Mouse (Mus musculus): Measurements from ENCODE around the gene Scoc. TPM values are rescaled to one million over a fixed set of nuclear protein-coding genes. Genes with fewer than 3 reads are reported as not detected.

Gene Scoc
- polyA plus RNA-seq, 1 experiment from 2014 or later: 84.8 TPM

DNA sequence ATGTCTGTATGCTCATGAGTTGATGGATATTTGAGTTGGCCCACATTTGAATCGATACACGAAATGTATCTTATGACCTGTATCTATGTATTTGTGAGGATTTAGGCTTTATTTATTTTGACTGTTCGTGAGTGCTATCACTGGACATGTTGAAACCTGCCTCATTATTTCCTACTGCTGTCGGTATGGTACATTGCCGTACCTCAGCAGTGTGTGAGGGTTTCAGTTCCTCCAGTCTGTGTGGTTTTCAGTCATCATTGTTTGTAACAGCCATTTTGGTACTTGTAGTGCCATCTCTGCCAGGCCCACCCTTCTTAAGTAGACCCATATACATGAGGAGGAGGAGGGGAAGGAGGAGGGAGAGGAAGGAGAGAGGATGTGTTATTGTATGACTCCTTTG, 63.9 kb downstream of the Scoc start:
- H3K4me2 ChIP-seq: no peak overlapping the region
- H3K9me3 ChIP-seq (replicated peaks): no peaks in the 10 kb centered on the region
- 70% methylated on average over 5 of the region's 5 CpGs for WGBS (ENCODE audit: insufficient replicate concordance)
- peaks cover 31% of the 10 kb centered on the region for H3K27me3 ChIP-seq (replicated peaks)
- H3K4me1 ChIP-seq: peaks cover 12% of the 10 kb centered on the region
- no peaks in the 10 kb centered on the region for H3K36me3 ChIP-seq
- ATAC-seq: no peak
- H3K9ac ChIP-seq: no peak overlapping the region
- no peak overlapping the region for H3K27ac ChIP-seq
- no peak overlapping the region for H3K4me3 ChIP-seq

DNA sequence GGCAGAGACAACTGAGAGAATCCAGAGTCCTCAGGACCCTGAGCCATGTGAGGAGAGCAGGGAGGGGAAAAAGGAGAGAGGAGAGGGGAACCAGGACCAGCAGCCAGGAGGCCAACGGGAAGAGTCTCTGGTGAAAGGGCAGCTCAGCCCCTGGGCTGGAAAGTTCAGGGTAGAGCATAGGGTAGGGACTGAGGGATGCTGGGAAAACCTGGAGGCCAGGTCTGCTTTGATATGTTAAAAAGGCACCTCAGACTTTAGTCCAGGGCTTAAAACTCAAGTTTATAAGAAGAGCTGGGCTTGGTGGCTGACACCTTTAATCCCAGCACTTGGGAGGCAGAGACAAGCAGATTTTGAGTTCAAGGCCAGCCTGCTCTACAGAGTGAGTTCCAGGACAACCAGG, 65.7 kb downstream of the Scoc start:
- Histone ChIP-seq H3K27me3 (replicated peaks) (peaks cover 48% of the 10 kb centered on the region), H3K9ac (no peak overlapping the region), H3K27ac (no peak overlapping the region), H3K36me3 (no peaks in the 10 kb centered on the region), H3K9me3 (replicated peaks) (no peaks in the 10 kb centered on the region), H3K4me3 (no peak overlapping the region), H3K4me2 (no peak overlapping the region), H3K4me1 (peaks cover 12% of the 10 kb centered on the region)
- ATAC-seq: no peak
- 58% methylated on average over 1 of the region's 1 CpGs for WGBS (ENCODE audit: insufficient replicate concordance)

DNA sequence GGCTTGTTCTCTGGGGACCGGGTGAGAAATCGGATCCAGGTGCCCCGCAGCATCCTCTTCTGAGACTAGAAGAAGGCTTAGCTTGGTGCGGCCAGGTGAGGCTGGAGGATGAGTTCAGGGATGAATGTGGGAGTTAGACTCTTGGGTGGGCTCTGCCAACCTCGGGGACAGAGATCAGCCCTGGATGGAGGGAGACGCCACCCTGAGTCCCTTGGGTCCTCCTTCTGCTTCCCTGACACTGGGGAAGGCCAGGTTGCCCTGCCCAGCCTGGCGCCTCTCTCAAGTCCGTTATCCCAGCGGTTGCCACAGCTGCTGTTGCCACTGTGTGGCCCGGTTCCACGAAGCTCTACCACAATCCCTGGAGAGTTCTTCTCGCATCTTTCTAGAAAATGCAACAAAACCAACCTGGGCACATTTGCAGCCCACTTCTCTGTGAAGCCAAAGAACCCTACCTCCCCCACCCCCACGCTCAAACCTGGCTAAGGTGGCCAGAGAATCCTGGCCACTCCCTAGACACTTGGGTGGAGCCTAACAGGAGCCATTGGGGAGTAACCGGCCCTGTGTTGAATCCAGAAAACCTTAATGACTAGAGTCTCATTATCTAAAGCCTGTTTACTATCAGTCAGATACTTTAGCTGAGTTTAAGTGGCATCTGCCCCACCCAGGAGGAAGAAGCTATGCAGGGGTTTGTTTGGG, 68.0 kb downstream of the Scoc start:
- no peaks in the 10 kb centered on the region for H3K9me3 ChIP-seq (replicated peaks)
- 15% methylated on average over 14 of the region's 14 CpGs for WGBS (ENCODE audit: insufficient replicate concordance)
- peak overlapping the region; percentile 74 for H3K4me2 ChIP-seq
- no peak overlapping the region for H3K27ac ChIP-seq
- ATAC-seq: no peak
- peaks cover 55% of the 10 kb centered on the region for H3K27me3 ChIP-seq (replicated peaks)
- peaks cover 12% of the 10 kb centered on the region for H3K4me1 ChIP-seq
- H3K36me3 ChIP-seq: no peaks in the 10 kb centered on the region
- peak overlapping the region; percentile 51 for H3K4me3 ChIP-seq
- H3K9ac ChIP-seq: peak overlapping the region; percentile 57; the same call in 1 of the 2 replicates

DNA sequence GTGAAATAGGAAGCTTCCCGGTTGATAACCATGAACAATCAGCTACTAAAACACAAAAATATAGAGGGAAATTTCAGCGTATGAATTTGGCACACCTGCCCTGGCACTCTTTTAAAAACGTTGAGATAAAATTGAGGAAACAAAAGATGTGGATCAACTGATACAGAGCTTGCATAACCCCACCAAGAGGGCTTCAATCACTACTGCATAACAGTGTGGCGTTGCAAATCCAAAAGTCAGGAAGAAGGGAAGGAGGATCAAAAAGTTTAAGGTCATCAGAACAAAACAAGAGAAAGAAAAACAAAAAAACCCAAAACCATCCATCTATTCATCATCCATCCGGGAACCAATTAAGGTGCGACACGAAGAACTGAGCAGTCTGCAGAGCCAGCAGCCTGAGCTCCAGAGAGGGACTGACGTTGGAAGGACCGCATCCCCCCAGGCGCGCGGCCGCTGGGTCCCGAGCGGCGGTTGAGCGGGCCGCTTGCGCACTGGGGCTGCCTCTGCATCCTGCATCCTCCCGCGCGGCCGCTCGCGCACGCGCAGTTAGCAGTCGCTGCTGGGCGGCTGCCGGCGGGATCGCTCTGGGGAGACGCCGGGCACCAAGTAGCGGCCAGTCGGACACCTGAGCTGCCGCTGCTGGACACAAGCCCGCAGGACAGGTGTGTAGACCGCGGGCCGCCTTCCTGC, 68.7 kb downstream of the Scoc start, which contains the start of gene Clgn:
Clgn (plus strand) TSS at position 552 of the 690 bp plus-strand sequence.
- no peak within 1 kb of the TSS for H3K27ac ChIP-seq
- no peaks in the 10 kb centered on the region for H3K36me3 ChIP-seq
- 3% methylated on average over 41 of the region's 41 CpGs for WGBS (ENCODE audit: insufficient replicate concordance)
- peaks cover 12% of the 10 kb centered on the region for H3K4me1 ChIP-seq
- H3K27me3 ChIP-seq (replicated peaks): peaks cover 55% of the 10 kb centered on the region
- no peaks in the 10 kb centered on the region for H3K9me3 ChIP-seq (replicated peaks)
- H3K9ac ChIP-seq: peak within 1 kb of the TSS; percentile 57; the same call in 1 of the 2 replicates
- ATAC-seq: 0 out of 2 replicates have a peak, but pooled peaks have one; percentile 37
- peak within 1 kb of the TSS; percentile 51 for H3K4me3 ChIP-seq
- peak within 1 kb of the TSS; percentile 74 for H3K4me2 ChIP-seq

GRCm38 (mm10) chr8:83382850-83383249, 75.3 kb downstream of the Scoc start:
- Histone ChIP-seq H3K4me1 (no peaks in the 10 kb centered on the region), H3K4me3 (no peak overlapping the region), H3K9ac (no peak overlapping the region), H3K9me3 (replicated peaks) (no peaks in the 10 kb centered on the region), H3K27me3 (replicated peaks) (peaks cover 14% of the 10 kb centered on the region), H3K27ac (no peak overlapping the region), H3K36me3 (no peaks in the 10 kb centered on the region), H3K4me2 (no peak overlapping the region)
- 16% methylated on average over 2 of the region's 2 CpGs for WGBS (ENCODE audit: insufficient replicate concordance)
- no peak for ATAC-seq

DNA sequence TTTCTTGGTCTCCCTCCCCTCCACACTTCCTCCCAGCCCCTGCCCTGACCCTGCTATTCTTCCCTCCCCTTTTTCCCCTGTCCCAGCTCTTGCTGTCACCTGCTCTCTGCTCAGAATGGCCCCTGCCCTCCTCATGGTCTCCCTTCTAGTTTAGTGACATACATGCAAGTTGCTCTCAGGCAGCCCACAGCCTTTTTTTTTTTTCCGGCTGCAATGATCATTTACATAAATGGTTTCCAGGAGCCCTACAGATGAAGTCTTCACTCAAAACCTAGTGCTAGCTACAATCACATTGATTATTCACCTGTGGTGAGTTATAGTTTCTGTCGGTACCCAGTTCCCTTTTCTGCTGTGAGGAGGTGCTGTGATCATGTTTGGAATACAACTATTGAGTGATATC, 77.2 kb downstream of the Scoc start:
- Histone ChIP-seq H3K9me3 (replicated peaks) (no peaks in the 10 kb centered on the region), H3K4me3 (no peak overlapping the region), H3K27me3 (replicated peaks) (0 out of 2 replicates have a peak, but pooled peaks cover 3% of the 10 kb centered on the region), H3K4me2 (no peak overlapping the region), H3K27ac (no peak overlapping the region), H3K36me3 (no peaks in the 10 kb centered on the region), H3K9ac (no peak overlapping the region), H3K4me1 (no peaks in the 10 kb centered on the region)
- ATAC-seq: no peak
- WGBS (ENCODE audit: insufficient replicate concordance): 70% methylated on average over 2 of the region's 2 CpGs

DNA sequence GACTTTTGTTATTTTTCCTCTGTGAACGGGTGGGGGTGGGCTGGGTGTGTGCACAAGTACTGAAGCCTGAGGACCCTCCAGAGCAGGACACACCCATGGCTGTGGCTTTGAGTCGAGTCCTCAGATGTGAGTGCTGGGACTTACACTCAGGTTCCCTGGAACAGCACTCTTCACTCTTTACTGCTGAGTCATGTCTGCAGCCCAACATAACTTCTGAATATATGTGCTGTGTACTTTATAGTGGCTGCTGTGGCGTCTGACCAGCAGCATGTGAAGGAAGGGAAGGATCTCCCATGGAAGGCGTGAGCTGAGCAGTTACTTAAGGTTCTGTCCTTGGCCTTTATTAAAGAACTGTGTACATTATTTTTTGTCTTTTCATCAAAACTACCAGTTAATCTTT, 78.0 kb downstream of the Scoc start:
- Histone ChIP-seq H3K4me2 (no peak overlapping the region), H3K36me3 (no peaks in the 10 kb centered on the region), H3K9me3 (replicated peaks) (no peaks in the 10 kb centered on the region), H3K4me3 (no peak overlapping the region), H3K9ac (no peak overlapping the region), H3K27me3 (replicated peaks) (0 out of 2 replicates have a peak, but pooled peaks cover 3% of the 10 kb centered on the region), H3K4me1 (no peaks in the 10 kb centered on the region), H3K27ac (no peak overlapping the region)
- no peak for ATAC-seq
- 33% methylated on average over 4 of the region's 4 CpGs for WGBS (ENCODE audit: insufficient replicate concordance)

Other genes starting within 250 kb of the Scoc start
- gene Ucp1, start 168.0 kb downstream of the Scoc start, polyA plus RNA-seq (2016; fragmentation: Nextera tagmentation; extraction: Ambion mirVana): not detected in 2 replicates
- 9.7 and 9.9 TPM in 2 replicates for gene Elmod2, start 125.9 kb downstream of the Scoc start, polyA plus RNA-seq (2016; fragmentation: Nextera tagmentation; extraction: Ambion mirVana)
- gene Mgat4d, start 109.9 kb downstream of the Scoc start, polyA plus RNA-seq (2016; fragmentation: Nextera tagmentation; extraction: Ambion mirVana): not detected in 2 replicates
- 0.36 and 0.51 TPM in 2 replicates for gene Clgn, start 68.5 kb downstream of the Scoc start, polyA plus RNA-seq (2016; fragmentation: Nextera tagmentation; extraction: Ambion mirVana)
- not detected in 2 replicates for gene Olfr370, start 77.4 kb upstream of the Scoc start, polyA plus RNA-seq (2016; fragmentation: Nextera tagmentation; extraction: Ambion mirVana)
- 290 and 291 TPM in 2 replicates for gene Ndufb7, start 108.3 kb upstream of the Scoc start, polyA plus RNA-seq (2016; fragmentation: Nextera tagmentation; extraction: Ambion mirVana)
- gene Tecr, start 149.6 kb upstream of the Scoc start, polyA plus RNA-seq (2016; fragmentation: Nextera tagmentation; extraction: Ambion mirVana): 371 and 378 TPM in 2 replicates
- gene Dnajb1, start 149.8 kb upstream of the Scoc start, polyA plus RNA-seq (2016; fragmentation: Nextera tagmentation; extraction: Ambion mirVana): 65.1 and 69.8 TPM in 2 replicates
- 80.0 and 80.4 TPM in 2 replicates for gene Gipc1, start 194.3 kb upstream of the Scoc start, polyA plus RNA-seq (2016; fragmentation: Nextera tagmentation; extraction: Ambion mirVana)
- gene Ptger1, start 208.3 kb upstream of the Scoc start, polyA plus RNA-seq (2016; fragmentation: Nextera tagmentation; extraction: Ambion mirVana): 0.25 and 0.41 TPM in 2 replicates
- 17.5 and 19.5 TPM in 2 replicates for gene Pkn1, start 240.8 kb upstream of the Scoc start, polyA plus RNA-seq (2016; fragmentation: Nextera tagmentation; extraction: Ambion mirVana)